Mouse (Mus musculus) adrenal gland, postnatal 4 days (tissue): ENCODE measurements around the gene Tcap. TPM values are rescaled to one million over a fixed set of nuclear protein-coding genes. Genes with fewer than 3 reads are reported as not detected.
"Not testable (repeated sequence)": the region's sequence is repeated elsewhere in the genome, so short reads cannot be mapped to it uniquely, and the experiment has no call there.

Experiments used
- DNase-seq, 2 experiments: peaks; one replicate each; pipeline ENCODE4 v3.0.0; 2021 to 2022; ENCODE audit warnings: low spot score in 2 of 2, mixed read lengths in 2 of 2
- total RNA-seq, 2 experiments: library from RNA; stranded (reverse); gene quantifications; 2 replicates each; pipeline ENCODE4 v1.2.3; 2021

Tcap gene
- total RNA-seq, 2 experiments from 2014 or later, result 8.6 to 16.7 TPM

- no peak for DNase-seq
Observed at GRCm38 (mm10) chr11:98377787-98378186, 5.8 kb upstream of the Tcap start.

GRCm38 (mm10) chr11:98379379-98379778 lies 4.2 kb upstream of the Tcap start:
- DNase-seq, result no peak

DNA sequence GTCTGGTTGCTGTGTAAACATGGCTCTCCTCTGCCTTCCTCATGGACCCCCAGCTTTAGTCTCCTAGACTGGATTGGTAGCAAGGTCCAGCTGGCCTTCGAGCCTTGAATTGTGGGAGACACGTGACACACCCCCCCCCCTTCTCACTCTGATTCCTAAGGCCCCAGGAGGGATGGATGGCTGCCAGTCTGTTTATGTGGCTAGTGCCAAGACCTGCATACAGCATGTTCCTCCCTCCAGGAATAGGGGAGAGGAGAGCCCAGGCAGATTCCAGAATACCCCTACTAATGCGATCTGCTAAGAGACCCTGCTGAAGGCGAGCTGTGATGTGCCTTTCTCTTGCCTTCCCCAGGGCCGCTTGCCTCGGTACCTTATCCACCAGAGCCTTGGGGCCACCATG lies 3.5 kb upstream of the Tcap start:
- no peak for DNase-seq

DNA sequence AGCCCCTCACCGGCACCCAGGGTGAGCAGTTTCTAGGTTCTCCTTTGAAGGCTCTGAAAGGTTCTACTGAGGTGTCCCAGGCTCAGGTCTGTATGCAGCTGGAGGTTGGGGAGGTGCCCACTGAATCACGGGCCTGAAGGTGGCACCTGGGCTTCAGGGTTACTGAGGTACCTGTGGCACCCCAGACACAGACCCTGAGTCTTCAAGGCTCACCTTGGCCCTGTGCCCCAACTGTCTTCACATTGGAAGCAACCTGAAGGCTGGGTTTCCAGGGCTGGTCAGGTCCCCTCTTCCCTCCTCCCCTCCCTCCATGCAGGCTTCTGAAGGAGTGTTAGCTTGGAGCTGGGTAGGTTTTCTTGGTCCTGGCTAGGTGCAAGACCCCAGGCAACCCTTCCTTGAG lies 2.0 kb upstream of the Tcap start:
- DNase-seq, result no peak

GRCm38 (mm10) chr11:98382405-98382804 lies 1.2 kb upstream of the Tcap start:
- DNase-seq, result not testable (repeated sequence)

GRCm38 (mm10) chr11:98384216-98384615 lies 605 bp downstream of the Tcap start:
- DNase-seq, result no peak

DNA sequence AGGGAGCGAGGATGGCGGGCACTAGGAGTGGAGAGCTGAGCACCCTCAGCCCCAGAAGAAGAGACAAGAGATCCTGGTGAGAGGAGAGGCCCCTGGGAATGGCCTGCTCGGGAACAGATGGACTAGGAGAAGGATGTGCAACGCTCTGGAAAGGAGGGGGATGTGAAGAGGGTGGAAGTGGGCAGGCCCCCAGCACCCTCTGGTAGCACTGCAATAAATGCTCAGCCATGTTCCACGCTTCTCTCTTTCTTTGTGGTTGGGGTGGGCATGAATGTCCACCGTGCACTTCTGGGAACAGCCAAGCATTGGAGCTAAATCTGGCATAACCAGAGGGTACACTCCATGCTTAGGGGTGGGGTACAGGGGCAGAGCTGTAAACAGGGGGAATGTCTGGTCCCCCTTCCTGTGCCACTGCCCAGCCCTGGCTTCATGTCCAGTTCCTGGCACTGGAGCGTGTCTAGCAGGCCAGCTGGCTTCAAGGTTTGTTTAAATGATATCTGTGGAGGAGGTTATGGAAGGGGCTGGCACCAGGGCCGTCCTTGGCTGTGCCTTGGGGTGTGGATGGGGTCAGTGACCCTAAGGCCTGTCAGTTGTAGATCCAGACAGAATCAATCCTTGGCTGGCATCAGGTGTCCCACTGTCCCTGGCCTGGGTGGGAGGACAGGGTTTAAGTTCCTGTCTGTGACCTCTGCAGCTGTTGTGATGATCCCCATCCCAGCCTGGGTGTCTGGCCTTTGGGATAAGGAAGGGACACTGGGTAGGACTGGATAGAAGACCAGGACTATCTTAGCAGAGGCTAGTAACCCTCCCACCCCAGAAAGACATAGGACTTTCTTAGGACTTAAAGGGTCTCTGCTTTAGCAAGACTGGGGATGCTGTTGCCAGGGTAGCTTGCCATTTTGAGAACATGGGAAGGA lies 1.4 kb downstream of the Tcap start:
- DNase-seq, result no peak

GRCm38 (mm10) chr11:98385638-98386585 lies 2.3 kb downstream of the Tcap start, which contains the start of gene Pnmt:
Gene Pnmt (plus strand): TSS chr11:98386450.
- no peak for DNase-seq

DNA sequence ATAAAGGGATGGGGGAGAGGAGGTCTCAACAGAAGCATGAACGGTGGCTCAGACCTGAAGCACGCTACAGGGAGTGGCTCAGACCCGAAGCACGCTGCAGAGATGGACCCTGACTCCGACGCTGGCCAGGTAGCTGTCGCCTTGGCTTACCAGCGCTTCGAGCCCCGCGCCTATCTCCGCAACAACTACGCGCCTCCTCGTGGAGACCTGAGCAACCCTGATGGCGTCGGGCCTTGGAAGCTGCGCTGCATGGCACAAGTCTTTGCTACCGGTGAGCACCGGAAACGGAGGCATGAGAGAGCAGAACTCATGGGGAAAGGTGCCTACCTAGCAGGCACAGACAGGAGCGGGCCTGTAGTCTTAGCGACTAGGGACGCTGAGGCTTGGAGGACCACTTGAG lies 3.0 kb downstream of the Tcap start:
- no peak for DNase-seq

GRCm38 (mm10) chr11:98387056-98387577 lies 3.5 kb downstream of the Tcap start:
- no peak for DNase-seq

DNA sequence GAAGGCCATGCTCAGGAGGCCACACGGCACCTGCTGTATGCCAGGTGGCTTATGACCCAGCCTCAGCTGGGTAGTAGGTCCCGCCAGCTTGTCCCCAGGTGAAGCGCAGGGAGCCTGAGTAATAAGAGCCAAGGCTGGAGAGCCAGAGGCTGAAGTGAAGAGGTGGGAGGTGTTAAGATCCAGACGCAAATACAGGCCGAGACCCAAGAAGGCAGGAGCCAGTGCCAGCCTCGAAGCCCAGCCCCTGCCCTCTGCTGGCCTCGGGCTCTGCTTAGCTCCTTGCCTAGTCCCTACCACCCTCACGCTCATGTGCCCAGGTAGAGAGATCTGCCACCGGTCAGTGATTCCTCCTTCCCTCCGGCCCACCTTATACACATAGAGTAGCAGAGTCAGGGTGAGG lies 4.7 kb downstream of the Tcap start:
- no peak for DNase-seq

DNA sequence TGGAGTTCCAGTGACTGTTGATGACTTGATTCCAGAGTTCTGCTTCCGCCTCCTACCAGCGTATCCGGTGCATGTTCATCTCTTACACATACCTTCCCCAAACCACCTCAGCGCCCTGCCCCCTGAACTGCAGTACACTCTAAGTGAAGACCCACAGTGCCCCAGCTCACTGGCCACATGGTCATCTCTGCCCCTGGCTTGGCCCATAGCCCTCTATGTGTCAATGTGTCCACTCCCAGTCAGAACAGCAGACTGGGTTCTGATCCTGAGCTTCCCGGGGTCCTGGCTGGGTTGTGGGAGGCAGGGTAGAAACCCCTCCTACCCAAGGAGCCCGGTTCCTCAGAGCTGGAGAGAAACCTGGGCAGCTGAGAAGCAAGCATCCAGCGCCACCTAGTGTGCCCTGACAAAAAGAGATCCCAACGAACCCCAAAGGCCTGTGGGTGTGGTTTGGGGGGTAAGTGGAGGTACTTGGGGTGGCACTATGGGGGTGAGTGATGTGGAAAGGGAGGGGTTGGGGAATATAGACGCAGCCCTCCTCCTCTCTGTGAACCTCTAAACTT lies 5.7 kb downstream of the Tcap start:
- DNase-seq, result no peak

GRCm38 (mm10) chr11:98390141-98390540 lies 6.5 kb downstream of the Tcap start:
- no peak for DNase-seq

DNA sequence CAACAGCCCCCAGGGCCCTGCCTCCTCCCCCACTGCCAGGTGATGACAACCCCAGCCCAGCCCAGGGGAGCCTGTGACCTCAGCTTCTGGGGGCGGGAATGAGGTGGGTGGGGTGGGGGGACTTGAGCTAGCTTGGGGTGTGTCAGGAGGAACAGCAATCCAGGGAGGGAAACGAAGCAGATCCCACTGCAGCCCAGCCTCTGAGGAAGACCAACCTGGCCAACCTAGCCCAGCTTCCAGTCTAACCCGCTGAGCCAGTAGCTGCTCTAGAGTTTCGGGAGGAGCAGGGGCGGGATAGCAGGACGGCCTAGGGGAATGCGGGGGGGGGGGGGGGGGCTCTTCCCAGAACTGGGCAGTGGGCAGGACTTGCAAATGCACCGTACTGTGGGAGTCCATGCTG lies 8.4 kb downstream of the Tcap start:
- no peak for DNase-seq

DNA sequence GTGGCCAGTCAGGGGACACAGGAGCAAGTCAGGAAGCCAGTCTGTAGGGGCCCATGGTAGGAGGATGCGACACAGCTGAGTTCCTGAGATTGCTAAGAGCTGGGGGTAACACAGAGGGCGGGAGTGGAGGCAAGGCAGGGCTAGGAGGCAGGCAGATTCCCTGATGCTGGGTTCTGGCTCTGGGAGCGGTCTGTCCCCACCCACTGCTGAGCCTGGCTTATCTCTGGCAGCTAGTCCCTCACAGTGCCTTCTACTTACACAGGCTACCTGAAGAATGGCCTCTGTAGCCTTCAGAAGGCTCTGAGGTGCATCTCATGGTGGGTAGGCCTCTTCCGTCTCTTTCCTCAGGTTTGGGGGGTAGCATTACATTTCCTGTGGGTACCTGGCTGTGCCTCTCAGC lies 9.0 kb downstream of the Tcap start:
- no peak for DNase-seq

- DNase-seq, result no peak
Observed at GRCm38 (mm10) chr11:98393317-98393716, 9.7 kb downstream of the Tcap start.

- no peak for DNase-seq
Observed at GRCm38 (mm10) chr11:98394301-98394700, 10.7 kb downstream of the Tcap start.

GRCm38 (mm10) chr11:98395041-98395440 lies 11.4 kb downstream of the Tcap start:
- DNase-seq, result no peak

- no peak for DNase-seq
Observed at GRCm38 (mm10) chr11:98397946-98398345, 14.3 kb downstream of the Tcap start.

DNA sequence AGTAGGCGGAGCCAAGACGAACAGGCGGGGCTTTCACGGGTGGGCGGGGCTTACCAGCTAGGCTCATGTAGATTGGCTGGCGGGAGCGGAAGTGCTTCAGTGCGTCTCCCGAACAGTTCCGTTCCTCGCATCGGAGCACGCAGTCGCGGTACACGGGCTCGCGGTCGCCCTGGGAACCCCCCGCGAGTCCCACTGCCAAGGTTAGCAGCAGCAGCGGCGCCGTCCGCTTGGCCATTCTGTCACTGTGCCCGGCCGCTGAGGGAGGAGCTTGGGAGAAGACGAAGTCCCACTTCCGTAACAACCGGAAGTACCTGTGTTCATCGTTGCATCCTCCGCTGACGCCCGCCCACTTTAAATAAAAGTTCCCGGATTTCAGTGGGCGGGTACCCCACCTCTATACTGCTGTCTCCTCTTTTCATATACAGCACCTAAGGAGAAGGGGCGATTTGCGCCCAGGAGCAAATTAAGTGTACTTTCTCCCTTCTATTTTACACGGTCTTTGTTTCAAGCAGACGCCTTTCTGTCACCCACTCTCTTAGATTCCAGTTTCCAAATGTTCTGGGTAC lies 16.6 kb downstream of the Tcap start, which contains the start of gene Pgap3:
Pgap3 (minus strand) TSS at position 330 of the 566 bp plus-strand sequence.
- peak; percentile 55 to 78 for DNase-seq

- no peak for DNase-seq
Observed at GRCm38 (mm10) chr11:98400816-98401215, 17.2 kb downstream of the Tcap start.
